Mouse (Mus musculus) heart, embryonic 16.5 days (tissue): ENCODE results near the gene Rbm20. TPM values are rescaled to one million over a fixed set of nuclear protein-coding genes. Genes with fewer than 3 reads are reported as not detected.
A peak's percentile ranks its signal among the peaks of the same experiment; 100 is the strongest.

Experiments used
- ATAC-seq: fragments of 200-750 bp; cut with Nextera tagmentation; replicated peaks from 2 replicates; pipeline ENCODE4 v1.8.0; 2017; ENCODE audit warnings: moderate number of reproducible peaks; ENCODE audit not compliant: insufficient read depth, low FRiP score; ENCODE audit errors: extremely low read depth
- H3K27ac ChIP-seq: fragments of 300-500 bp; sonication (generic); 2 replicates; pipeline ENCODE4 v1.5.1; 2014; ENCODE audit warnings: mild to moderate bottlenecking, low read length, control low read depth, moderate library complexity
- H3K27me3 ChIP-seq: fragments of 300-500 bp; sonication (generic); 2 replicates; pipeline ENCODE4 v1.6.1; 2014; ENCODE audit warnings: low read length, mixed read lengths; ENCODE audit not compliant: control insufficient read depth, insufficient read depth
- H3K36me3 ChIP-seq: fragments of 300-500 bp; sonication (generic); 2 replicates; pipeline ENCODE4 v1.6.1; 2014; ENCODE audit not compliant: control insufficient read depth, insufficient read depth
- H3K4me1 ChIP-seq: fragments of 300-500 bp; sonication (generic); 2 replicates; pipeline ENCODE4 v1.6.1; 2014; ENCODE audit warnings: low read length, mixed read lengths; ENCODE audit not compliant: control insufficient read depth, insufficient read depth
- H3K4me2 ChIP-seq: fragments of 300-500 bp; sonication (generic); 2 replicates; pipeline ENCODE4 v1.6.1; 2014; ENCODE audit warnings: low read depth, mild to moderate bottlenecking, control low read depth, low read length
- H3K4me3 ChIP-seq: fragments of 300-500 bp; sonication (generic); 2 replicates; pipeline ENCODE4 v1.5.1; 2014; ENCODE audit warnings: mild to moderate bottlenecking, control low read depth, low read length
- H3K9ac ChIP-seq: fragments of 300-500 bp; sonication (generic); 2 replicates; pipeline ENCODE4 v1.6.1; 2014; ENCODE audit warnings: low read length, control low read depth
- H3K9me3 ChIP-seq: fragments of 300-500 bp; sonication (generic); replicated peaks from 2 replicates; pipeline ENCODE4 v1.6.1; 2016; ENCODE audit warnings: low read length; ENCODE audit not compliant: control insufficient read depth
- WGBS: fragments of 180-500 bp; shearing (Covaris S2); extraction: QIAGEN DNeasy Blood & Tissue Kit; methylation state at CpG from one replicate; pipeline ENCODE4 v1.1.7; 2014; 5-methylcytosine and 5-hydroxymethylcytosine counted together
- polyA plus RNA-seq: library from polyadenylated mRNA; unstranded; fragments of >200 nt; fragmentation: Nextera tagmentation; extraction: Ambion mirVana; gene quantifications from 2 replicates; pipeline ENCODE4 v1.2.1, GENCODE M21; 2015

Rbm20 gene
- 48.1 and 50.7 TPM in 2 replicates for polyA plus RNA-seq

- WGBS, result under 1% methylated on average over 79 of the region's 82 CpGs
- H3K27ac ChIP-seq, result peak within 1 kb of the TSS; percentile 97
- H3K4me1 ChIP-seq, result peaks cover 14% of the 10 kb centered on the region
- peaks cover 11% of the 10 kb centered on the region for H3K27me3 ChIP-seq
- H3K9ac ChIP-seq, result peak within 1 kb of the TSS; percentile 72
- peak within 1 kb of the TSS; percentile 54 for H3K4me3 ChIP-seq
- no peaks in the 10 kb centered on the region for H3K9me3 ChIP-seq
- H3K4me2 ChIP-seq, result peak within 1 kb of the TSS; percentile 91
- peak; percentile 94 for ATAC-seq
- no peaks in the 10 kb centered on the region for H3K36me3 ChIP-seq
Measured at GRCm38 (mm10) chr19:53676718-53677634, at the start of gene Rbm20. Rbm20 (plus strand) TSS chr19:53677306.

DNA sequence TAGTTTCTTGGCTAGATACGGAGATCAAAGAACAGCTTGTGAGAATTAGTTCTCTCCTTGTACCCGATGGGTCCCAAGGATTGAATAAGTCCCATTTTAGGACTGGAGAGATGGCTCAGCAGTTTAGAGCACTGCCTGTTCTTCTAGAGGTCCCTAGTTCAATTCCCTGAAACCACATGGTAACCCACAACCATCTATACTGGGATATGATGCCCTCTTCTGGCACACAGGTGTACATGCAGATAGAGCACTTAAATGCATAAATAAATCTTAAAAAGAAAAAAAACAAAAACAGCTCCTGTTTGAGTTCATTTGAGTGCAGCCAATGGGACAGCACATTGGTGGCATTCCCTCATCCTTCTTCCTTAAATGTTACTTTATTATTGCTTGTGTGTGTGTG, 39.1 kb upstream of the Rbm20 start:
- no peak overlapping the region for H3K4me3 ChIP-seq

DNA sequence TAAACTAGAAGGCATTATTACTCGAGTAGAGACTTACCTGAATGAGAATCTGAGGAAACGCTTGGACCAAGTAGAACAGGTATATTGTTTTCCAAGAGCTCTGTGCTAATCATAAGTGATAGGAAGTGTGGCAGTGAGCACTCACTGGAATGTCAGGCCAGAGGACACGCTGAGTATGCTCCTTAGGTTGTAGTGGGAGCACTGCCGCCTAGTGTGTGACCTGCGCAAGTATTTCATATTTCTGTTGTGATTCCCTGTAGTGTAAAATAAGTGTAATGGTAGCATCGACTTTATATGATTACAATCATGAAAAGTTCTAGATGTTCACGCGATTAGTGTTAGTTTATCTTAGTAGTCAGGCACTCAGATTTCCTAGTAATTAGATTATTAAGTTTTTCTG, 38.4 kb upstream of the Rbm20 start:
- Histone ChIP-seq H3K9me3 (no peaks in the 10 kb centered on the region), H3K4me3 (no peak overlapping the region), H3K4me1 (no peaks in the 10 kb centered on the region), H3K9ac (no peak overlapping the region), H3K27ac (no peak overlapping the region), H3K4me2 (no peak overlapping the region), H3K36me3 (peaks cover 64% of the 10 kb centered on the region), H3K27me3 (no peaks in the 10 kb centered on the region)
- WGBS, result 79% methylated on average over 8 of the region's 8 CpGs
- no peak for ATAC-seq

More for the DNA sequence above, 39.1 kb upstream of the Rbm20 start:
- ATAC-seq, result no peak
- H3K27ac ChIP-seq, result no peak overlapping the region
- H3K27me3 ChIP-seq, result no peaks in the 10 kb centered on the region
- H3K4me2 ChIP-seq, result no peak overlapping the region
- no peaks in the 10 kb centered on the region for H3K9me3 ChIP-seq
- no peaks in the 10 kb centered on the region for H3K4me1 ChIP-seq
- no peak overlapping the region for H3K9ac ChIP-seq
- H3K36me3 ChIP-seq, result peaks cover 65% of the 10 kb centered on the region
- WGBS, result 90% methylated on average over 2 of the region's 2 CpGs

DNA sequence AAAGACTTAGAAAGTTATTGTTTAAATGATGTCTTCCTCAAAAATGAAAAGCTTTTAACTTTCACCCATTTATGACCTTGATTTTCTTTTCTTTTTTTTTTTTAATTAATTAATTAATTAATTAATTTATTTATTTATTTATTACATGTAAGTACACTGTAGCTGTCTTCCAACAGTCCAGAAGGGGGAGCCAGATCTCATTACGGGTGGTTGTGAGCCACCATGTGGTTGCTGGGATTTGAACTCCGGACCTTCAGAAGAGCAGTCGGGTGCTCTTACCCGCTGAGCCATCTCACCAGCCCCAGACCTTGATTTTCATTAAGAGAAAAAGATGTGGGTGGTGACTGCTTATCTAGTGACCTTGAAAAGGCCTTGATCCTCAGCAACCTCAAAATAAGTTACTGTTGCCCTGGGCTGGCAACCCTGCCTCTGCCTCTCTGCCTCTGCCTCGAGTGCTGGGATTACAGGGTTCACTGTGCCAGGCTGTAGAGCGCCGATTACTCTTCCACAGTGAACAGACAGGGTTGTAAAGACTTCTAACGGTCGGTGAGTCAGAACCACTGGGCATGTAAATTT, 33.0 kb upstream of the Rbm20 start:
- no peak overlapping the region for H3K4me2 ChIP-seq
- H3K27ac ChIP-seq, result no peak overlapping the region
- no peak overlapping the region for H3K9ac ChIP-seq
- H3K4me1 ChIP-seq, result peaks cover 10% of the 10 kb centered on the region
- peaks cover 54% of the 10 kb centered on the region for H3K36me3 ChIP-seq
- no peak for ATAC-seq
- no peak overlapping the region for H3K4me3 ChIP-seq
- no peaks in the 10 kb centered on the region for H3K27me3 ChIP-seq
- WGBS, result 83% methylated on average over 9 of the region's 9 CpGs
- no peaks in the 10 kb centered on the region for H3K9me3 ChIP-seq

GRCm38 (mm10) chr19:53647301-53647700, 29.8 kb upstream of the Rbm20 start:
- no peak for ATAC-seq
- H3K36me3 ChIP-seq, result peaks cover 27% of the 10 kb centered on the region
- H3K27me3 ChIP-seq, result no peaks in the 10 kb centered on the region
- no peak overlapping the region for H3K27ac ChIP-seq
- 75% methylated on average over 9 of the region's 9 CpGs for WGBS
- H3K4me2 ChIP-seq, result no peak overlapping the region
- 0 out of 2 replicates have a peak, but pooled peaks cover 2% of the 10 kb centered on the region for H3K9me3 ChIP-seq
- no peak overlapping the region for H3K4me3 ChIP-seq
- no peak overlapping the region for H3K9ac ChIP-seq
- peaks cover 21% of the 10 kb centered on the region for H3K4me1 ChIP-seq

- no peak overlapping the region for H3K4me2 ChIP-seq
- H3K9ac ChIP-seq, result no peak overlapping the region
- H3K36me3 ChIP-seq, result peaks cover 26% of the 10 kb centered on the region
- 0 out of 2 replicates have a peak, but pooled peaks cover 2% of the 10 kb centered on the region for H3K9me3 ChIP-seq
- H3K27ac ChIP-seq, result peak overlapping the region; percentile 58
- 21% methylated on average over 5 of the region's 5 CpGs for WGBS
- H3K4me1 ChIP-seq, result peaks cover 21% of the 10 kb centered on the region
- no peaks in the 10 kb centered on the region for H3K27me3 ChIP-seq
- no peak for ATAC-seq
- H3K4me3 ChIP-seq, result no peak overlapping the region
Measured at GRCm38 (mm10) chr19:53648056-53648455, 29.1 kb upstream of the Rbm20 start.

- Histone ChIP-seq H3K27me3 (no peaks in the 10 kb centered on the region), H3K9ac (peak overlapping the region; percentile 51), H3K4me2 (no peak overlapping the region; the same call in 1 of the 2 replicates), H3K4me1 (peaks cover 25% of the 10 kb centered on the region), H3K36me3 (peaks cover 22% of the 10 kb centered on the region), H3K27ac (peak overlapping the region; percentile 56), H3K4me3 (no peak overlapping the region), H3K9me3 (0 out of 2 replicates have a peak, but pooled peaks cover 2% of the 10 kb centered on the region)
- peak; percentile 35 for ATAC-seq
- 34% methylated on average over 10 of the region's 10 CpGs for WGBS
Measured at GRCm38 (mm10) chr19:53648802-53649236, 28.3 kb upstream of the Rbm20 start.

DNA sequence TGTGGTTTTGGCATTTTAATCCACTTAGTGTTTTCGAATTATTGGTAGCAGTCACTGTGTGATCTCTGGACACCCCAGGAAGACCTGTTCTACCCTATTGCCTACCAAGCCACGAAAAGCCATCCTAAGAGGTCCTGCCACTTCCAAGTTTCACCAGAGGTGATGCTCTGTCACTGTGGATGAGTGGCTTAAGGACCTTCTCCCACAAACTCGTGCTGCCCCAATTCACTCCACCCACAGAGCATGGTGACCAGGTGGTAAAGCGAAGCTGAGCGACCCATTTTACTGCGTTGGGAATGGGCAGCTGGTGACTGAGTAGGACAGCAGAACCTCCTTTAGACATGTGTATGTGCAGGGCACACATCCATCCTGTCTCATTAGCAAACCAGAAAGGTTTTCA, 27.7 kb upstream of the Rbm20 start:
- peak; percentile 33; the same call in 1 of the 2 replicates for ATAC-seq
- peak overlapping the region; percentile 56 for H3K27ac ChIP-seq

GRCm38 (mm10) chr19:53649802-53650201, 27.3 kb upstream of the Rbm20 start:
- H3K4me3 ChIP-seq, result no peak overlapping the region
- H3K4me1 ChIP-seq, result peaks cover 34% of the 10 kb centered on the region
- ATAC-seq, result no peak
- peaks cover 16% of the 10 kb centered on the region for H3K36me3 ChIP-seq
- H3K9ac ChIP-seq, result no peak overlapping the region
- H3K27me3 ChIP-seq, result no peaks in the 10 kb centered on the region
- no peak overlapping the region for H3K4me2 ChIP-seq
- WGBS, result 47% methylated on average over 5 of the region's 5 CpGs
- H3K9me3 ChIP-seq, result 0 out of 2 replicates have a peak, but pooled peaks cover 2% of the 10 kb centered on the region
- H3K27ac ChIP-seq, result peak overlapping the region; percentile 56

More for the DNA sequence above, 27.7 kb upstream of the Rbm20 start:
- H3K9me3 ChIP-seq, result 0 out of 2 replicates have a peak, but pooled peaks cover 2% of the 10 kb centered on the region
- H3K4me3 ChIP-seq, result no peak overlapping the region
- WGBS, result 69% methylated on average over 6 of the region's 6 CpGs
- peaks cover 30% of the 10 kb centered on the region for H3K4me1 ChIP-seq
- peaks cover 18% of the 10 kb centered on the region for H3K36me3 ChIP-seq
- H3K4me2 ChIP-seq, result no peak overlapping the region
- H3K9ac ChIP-seq, result peak overlapping the region; percentile 51; the same call in 1 of the 2 replicates
- no peaks in the 10 kb centered on the region for H3K27me3 ChIP-seq
